Mouse (Mus musculus): ENCODE data around the gene Eml5.
A peak's percentile ranks its signal among the peaks of the same experiment; 100 is the strongest.

Gene Eml5

DNA sequence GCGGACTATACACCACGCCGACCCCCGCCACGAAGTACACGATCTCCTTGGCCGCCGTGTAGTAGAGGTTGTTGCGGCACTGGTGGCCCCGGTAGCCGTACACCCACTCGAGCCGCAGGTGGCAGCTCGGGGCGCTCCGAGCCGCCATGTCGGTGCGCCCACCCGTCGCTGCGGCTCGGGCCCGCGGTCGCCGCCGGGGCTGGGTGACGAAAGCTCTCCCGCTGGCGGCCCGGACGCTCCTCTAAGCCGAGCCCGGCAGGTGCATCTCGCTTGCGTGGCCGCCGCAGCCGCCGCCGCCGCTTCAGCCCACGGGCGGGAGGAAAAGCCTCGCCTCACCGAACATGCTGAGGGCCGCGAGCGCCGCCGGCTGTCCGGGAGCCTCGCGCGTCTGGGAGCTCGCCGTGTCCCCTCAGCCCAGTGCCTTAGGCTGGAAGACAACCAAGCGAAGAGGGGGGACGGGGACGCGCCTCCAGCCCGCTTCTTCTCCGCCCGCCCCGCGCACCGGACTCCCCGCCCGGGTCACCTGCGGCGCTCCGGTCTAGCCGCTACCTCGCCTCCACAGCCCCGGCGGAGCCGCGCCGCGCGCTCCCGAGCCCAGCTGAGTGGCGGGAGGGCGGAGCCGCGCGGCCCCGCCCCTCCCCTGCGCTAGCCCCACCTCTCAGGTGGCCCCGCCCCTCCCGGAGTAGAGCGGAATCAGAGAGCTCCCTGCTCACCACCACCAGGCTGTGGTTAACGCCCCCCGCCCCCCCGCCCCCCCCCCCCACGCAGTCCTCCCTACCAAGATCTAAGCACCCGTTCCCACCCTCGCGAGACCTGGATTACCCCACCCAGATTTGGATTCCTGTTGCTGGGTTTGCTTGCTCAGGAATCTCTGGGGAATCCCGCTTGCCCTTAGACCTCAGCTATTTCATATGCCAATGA lies at the start of gene Eml5:
Gene Eml5 (minus strand): TSS at position 604 of the 921 bp plus-strand sequence.
- peak; percentile 87 for DNase-seq (ENCODE audit: low spot score)

DNA sequence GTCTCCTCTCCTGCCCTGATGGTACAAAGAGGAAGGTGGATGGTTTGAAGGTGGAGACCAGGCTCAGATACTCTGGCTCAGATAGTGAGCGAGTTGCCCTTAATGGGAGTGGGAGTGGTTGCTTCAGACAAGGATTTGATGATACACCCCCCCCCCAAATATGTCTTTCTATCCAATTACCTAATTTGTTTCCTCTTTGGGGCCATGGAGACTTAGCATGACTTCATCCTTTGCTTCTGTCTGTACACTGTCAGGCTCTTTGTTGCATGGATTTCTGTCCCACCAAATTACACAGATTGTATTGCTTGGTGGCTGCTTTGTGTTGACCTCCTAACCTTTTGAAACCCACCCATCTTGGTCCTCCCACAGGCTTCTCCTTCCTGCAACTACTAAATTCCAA lies 31.6 kb upstream of the Eml5 start:
- no peak for DNase-seq (ENCODE audit: low spot score)

DNA sequence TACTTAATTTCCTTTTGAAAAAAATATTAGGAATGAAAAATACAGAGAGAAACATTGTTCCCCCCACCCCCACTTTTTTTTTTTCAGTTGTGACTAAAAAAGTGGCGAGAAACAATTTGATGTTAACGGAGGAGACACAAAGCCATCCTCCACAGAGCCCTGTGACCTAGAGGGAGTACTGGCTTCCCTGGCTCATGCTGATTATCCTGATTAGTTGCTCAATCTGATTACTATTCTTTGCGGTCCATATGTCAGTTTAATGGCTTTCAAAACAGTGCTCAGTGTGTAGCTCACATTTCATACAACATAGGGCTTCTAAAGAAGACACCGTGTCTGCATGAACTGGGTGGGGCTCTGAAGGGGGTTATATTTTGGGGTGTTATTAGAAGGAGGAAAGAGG lies 31.2 kb upstream of the Eml5 start:
- DNase-seq (ENCODE audit: low spot score), result no peak

DNA sequence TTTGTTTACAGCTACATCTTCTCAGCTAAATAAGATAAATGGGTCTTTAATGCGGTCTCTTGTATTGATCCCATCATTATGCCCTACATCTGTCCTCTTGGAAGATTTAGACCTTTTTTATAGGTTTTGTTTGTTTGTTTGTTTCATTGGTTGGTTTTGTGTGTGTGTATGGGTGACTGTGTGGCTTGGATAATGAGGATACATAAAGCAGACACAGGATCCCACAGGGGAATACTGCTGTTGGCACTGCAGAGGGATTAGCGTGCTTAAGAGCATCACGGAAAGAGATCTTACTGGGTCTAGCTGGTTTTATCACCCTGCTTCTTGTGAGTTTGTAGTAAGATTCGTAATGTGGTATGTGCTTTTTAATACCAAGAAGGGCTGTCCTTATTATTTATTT lies 29.9 kb upstream of the Eml5 start:
- no peak for DNase-seq (ENCODE audit: low spot score)

DNA sequence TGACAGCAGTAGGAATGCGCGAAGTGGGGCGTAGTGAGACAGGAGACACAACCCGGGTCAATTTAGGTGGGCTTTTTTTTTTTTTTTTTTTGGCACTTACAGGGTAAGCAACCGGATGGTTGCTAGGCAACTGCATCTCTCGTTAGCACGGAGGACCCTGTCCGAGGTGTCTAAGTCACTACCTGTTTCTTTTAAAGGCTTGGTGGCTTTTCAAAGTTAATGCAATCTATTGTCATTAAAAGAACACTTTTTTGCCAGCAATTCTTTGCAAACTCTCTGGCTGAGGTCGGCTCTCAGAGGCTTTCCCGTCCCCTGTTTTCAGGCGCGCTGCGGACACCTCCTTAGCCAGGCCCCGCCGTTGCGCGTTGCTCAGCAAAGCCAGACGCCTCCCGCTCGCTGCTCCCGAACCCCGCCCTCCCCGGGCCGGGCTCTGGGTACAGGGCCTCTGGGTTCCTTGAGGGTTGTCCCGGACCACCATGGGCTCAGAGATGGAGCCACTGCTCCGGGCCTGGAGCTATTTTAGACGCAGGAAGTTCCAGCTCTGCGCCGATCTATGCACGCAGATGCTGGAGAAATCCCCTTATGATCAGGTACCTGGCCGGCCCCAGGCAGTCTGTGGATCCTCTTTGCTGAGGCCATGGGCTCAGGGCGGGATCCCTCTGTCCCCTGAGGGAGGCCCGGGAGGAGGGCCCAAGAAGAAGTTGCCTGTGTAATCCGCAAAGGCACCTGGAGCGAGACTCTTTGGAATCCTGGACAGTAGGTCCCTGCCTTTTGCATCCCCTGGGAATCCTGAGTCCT lies 19.1 kb upstream of the Eml5 start, which contains the start of gene Ttc8:
Gene Ttc8 (plus strand): TSS at position 381 of the 798 bp plus-strand sequence.
- DNase-seq (ENCODE audit: low spot score), result peak; percentile 93

DNA sequence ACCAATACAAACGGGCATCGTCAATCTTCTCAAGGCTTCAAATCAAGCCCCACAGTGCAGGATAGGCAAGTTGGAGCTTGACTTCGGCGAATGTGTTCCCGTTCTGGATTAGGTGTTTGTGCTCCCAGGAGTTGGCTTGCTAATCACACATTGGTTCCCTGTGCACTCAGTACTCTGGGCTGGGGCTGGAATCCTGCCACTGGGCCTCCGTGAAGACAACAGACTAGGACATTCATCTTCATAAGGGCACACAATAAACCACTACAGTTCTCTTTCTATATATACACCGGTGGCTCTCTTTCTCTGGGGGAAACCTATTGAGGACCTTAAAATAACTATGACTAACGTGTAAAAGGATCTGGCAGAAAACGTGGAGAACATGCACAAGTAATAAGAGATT lies 8.8 kb upstream of the Eml5 start:
- no peak for DNase-seq (ENCODE audit: low spot score)

DNA sequence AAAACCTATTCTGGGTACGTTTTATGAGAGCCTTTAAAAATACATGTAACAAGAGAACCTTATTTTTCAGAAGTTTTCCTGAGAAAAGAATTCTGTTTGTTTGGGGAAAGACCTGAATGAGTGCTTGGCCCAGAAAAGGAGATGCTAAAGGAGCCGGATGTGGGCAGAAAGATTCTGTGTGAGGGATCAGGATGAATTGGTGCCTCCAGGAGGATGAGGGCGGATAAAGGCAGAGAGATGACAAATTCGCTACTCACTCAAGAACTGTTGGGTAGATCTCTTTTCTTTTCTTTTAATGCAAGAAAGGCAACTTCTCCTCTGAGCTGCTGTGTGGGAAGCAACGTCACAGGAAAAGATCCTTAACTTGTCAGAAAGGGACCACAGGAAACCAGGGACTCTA lies 4.2 kb upstream of the Eml5 start:
- DNase-seq (ENCODE audit: low spot score), result no peak

DNA sequence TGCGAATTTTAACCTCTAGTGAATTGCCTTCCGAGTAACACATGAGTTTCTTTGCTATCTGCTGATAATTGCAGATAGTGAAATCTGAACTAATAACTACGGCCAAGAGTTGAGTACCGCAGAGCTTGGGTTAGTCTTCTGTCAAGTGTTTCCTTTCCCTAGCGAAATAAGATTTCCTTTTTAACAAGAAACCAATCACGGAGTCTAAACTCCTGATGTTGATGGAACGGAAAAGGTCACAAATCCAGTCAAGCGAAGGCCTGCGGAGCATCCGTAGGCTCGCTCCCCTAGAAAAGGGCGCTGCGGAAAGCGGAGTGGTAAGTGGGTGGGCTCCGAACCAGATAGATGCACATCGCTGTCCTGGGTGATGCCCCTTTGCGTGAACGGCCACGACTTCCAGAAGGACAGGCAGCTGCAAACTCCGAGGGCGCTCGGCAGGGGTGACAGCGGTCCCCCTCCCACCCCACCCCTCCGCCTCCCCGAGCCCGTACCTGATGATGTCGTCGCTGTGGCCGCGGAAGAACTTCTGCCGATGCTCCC lies 873 bp downstream of the Eml5 start:
- peak; percentile 53 for DNase-seq (ENCODE audit: low spot score)

DNA sequence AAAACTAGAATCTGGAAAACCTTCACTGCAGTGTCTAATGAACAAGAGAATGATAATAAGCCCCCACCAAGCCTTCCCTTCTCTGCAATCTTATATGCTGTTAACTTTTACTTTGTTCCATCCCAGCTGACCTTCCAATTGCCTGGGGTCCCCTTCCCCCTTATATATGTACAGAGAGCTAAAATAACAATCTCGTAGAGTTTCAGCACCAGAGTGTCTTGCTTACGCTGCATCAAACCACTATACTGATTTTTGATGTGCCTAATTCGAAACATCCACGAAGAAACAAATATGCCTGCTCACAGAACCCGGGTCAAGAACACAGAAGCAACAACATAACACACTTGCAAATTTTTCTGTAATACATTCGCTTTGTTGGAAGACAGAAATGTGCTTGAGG lies 1.6 kb downstream of the Eml5 start:
- DNase-seq (ENCODE audit: low spot score), result no peak

DNA sequence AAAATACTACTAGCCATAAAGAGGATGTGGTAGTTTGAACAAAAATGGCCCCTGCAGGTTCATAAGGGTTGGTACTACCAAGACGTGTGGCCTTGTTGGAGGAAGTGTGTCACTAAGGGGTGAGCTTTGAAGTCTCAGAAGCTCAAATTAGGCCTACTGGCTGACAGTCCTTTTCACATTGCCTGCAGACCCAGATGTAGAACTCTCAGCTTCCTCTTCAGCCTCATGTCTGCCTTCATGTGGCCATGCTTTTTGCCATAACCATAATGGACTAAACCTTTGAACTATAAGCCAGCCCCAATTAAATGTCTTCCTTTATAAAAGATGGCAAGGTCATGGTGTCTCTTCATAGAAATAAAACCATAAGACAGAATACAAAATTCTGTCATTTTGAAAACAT lies 4.5 kb downstream of the Eml5 start:
- DNase-seq (ENCODE audit: low spot score), result no peak

DNA sequence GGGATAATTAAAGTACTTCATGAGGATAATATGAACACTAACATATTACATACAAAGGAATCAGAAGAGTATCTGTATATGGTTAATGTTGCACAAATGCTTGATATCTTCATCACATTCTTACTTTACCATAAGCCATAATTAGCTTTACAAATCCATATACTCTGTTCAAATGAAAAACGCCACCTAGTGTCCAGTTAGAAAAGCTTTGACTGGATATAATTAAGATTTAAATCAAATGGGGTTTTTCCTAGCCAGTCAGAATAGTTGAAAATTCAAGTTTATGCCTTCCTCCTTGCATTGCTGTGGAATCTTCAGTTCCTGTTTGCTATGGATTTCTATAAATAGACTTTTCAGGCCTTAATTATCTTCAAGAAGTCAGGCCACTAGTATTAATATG lies 16.8 kb downstream of the Eml5 start:
- peak; percentile 60 for DNase-seq (ENCODE audit: low spot score)

DNA sequence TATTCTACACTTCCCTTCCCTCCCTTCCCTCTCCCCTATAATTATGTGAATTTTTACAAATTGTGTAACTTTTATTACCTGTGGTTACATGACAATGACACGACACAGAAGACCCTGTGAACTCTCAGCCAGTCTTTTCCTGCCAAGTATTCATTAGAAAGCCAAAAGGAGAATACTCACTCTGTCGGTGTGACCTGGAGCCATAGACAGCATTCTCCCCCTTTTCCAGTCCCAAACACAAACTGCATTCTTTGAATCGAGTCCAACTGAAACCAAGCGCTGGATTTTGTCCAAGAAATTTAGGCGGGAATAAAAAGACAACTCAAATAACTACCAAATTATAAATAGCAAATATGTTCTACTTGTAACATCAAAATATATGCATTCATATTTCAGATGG lies 19.5 kb downstream of the Eml5 start:
- DNase-seq (ENCODE audit: low spot score), result no peak

DNA sequence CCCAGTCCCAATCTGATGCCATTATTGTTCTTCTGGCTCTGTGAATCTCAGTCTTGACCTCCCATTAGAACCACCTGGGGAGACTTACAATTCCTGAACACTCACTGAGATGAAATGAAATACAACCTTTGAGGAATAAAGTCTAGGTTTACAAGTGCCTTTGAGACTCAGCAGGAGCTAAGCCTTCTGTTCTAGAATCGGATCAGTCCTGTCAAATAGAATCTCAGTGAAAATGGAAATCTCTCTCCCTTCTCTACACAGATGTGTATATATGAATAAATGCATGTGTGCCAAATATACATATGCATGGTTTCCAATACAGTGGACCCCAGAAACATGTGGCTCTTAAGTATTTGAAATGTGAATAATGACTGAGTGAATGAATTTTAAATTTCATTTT lies 22.6 kb downstream of the Eml5 start:
- DNase-seq (ENCODE audit: low spot score), result no peak

DNA sequence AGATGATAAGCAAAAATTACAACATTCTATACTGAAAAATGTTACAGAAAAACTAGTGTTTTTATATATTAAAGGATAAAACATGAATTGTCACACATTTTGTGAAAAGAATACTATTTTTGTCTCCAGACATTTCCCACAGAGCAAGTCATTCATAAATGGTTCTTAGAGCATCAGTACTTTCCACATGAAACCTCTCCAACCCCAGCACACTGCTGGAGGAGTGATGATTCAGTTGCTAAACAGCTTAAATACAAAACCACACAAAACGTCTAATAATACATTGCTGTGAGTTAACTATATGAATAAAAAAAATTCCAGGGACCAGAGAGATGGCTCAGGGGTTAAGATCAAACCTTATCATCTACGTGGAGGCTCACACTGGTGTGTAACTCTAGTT lies 26.1 kb downstream of the Eml5 start:
- no peak for DNase-seq (ENCODE audit: low spot score)

DNA sequence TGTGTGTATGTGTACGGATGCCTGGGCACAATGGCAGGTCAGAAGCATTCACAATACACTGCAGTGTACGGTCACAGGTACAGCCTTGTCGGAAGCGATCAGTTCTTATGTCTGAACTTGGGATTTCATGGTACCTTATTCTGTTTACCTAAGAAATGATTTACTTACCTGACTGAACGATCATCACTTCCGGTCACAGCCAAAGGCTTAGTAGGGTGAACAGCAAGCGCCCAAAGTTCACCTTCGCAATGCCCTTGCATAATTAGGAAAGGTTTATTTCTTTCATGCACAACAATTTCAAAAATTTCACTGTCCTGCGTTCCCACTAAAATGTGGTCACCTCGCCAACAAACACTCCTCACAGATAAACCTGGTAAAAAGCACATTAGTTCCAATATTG lies 28.4 kb downstream of the Eml5 start:
- DNase-seq (ENCODE audit: low spot score), result no peak

DNA sequence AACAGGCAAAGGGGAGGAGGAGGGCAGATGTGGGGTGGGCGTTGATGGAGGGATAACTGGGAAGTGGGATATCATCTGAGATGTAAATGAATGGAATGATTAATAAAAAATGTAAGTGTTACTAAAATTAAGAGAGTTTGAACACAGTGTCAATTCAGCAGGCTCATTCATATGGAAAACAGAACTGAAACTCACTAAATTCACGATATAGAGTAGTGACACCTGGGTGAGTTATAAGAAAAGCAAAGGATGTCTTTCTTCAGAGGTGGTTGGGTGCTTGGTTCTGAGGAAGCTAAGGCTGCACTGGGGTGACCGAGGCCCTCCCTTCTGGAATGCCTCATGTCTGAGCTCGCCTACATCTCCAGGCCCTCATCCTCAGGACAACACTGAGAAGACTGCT lies 37.8 kb downstream of the Eml5 start:
- DNase-seq (ENCODE audit: low spot score), result no peak

DNA sequence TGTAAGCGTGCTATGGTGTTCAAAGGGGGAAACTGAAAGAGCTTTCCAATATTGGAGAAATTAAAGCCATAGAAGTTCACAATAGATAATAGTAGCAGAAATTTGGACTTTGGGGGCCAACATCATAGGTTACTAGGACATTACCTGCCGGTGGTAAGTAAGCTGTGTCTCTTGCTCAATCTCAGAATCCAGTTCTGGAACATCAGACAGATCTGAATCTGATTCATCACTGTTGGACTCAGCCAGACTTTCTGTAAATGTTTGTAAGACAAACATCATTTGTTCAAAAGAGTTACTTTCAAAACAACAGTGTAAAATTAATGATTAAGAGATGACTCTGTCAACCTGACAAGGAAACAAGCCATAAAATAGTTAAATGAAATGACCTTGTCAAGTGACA lies 41.0 kb downstream of the Eml5 start:
- DNase-seq (ENCODE audit: low spot score), result no peak

DNA sequence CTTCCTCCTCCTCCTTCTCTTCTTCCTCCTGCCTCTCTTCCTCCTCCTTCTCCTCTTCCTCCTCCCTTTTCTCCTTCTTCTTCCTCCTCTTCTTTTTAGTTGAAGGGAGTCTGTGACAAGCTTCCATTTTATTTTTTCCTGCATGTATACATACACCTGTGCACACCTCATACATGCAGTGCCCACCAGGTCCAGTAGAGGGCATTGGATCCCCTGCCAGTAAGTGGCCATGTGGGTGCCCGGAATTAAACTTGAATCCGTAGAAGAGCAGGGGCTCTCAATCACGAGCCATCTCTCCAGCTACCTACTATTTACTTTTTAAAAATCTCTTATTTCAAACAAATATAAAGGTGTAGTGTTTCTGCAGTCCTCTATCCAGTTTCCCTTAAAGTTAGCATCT lies 50.5 kb downstream of the Eml5 start:
- peak; percentile 68 for DNase-seq (ENCODE audit: low spot score)

DNA sequence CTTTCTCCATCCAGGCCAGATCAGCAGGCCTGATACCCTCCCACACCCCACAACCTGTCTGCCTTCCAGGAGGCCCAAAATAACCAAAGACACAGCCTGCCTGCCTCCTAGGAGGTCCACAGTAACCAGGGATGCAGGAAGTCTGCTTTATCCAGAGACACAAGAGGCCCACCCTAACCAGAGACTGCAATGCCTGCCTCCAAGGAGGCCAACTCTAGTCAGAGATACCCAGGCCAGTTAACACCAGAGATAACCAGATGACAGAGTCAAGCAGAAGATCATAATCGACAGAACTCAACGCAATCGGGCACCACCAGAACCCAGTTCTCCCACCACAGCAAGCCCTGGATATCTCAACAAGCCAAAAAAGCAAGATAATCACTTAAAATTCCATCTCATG lies 56.5 kb downstream of the Eml5 start:
- DNase-seq (ENCODE audit: low spot score), result no peak

DNA sequence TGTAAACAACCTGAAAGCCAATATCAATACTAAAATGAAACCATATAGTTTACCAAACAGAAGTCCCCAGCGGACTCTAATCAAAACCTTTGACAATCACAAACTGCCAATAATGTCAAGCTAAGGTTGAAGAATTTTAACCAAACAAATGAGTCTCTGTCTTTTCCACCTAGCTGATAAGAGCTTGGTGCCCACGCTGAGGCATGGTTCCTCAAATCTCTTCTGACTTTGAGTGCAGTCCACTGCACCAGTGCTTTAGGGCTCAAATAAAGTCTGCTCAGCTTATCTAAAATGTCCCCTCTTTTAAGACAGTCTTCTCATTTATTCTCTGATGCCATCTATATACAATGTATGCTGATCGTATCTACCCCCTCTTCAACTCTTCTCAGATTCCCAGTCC lies 61.1 kb downstream of the Eml5 start:
- DNase-seq (ENCODE audit: low spot score), result no peak

DNA sequence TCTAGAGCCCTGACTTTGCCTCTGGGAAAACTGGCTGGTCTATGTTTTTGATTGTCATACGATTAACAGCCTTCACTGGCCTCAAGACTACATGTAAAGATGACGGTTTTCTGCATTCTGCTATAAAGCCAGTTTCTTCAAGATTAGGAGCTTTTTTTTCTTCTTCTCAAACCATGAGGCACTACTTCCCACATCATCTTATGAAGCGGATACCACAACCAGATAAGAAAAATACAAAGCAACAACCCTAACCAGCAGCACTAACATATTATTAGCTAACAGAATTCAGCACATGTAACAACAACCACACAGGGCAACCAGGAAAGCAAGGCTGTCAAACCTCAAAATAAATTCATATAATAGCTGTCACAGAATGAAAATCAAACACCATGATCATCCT lies 63.3 kb downstream of the Eml5 start:
- no peak for DNase-seq (ENCODE audit: low spot score)

DNA sequence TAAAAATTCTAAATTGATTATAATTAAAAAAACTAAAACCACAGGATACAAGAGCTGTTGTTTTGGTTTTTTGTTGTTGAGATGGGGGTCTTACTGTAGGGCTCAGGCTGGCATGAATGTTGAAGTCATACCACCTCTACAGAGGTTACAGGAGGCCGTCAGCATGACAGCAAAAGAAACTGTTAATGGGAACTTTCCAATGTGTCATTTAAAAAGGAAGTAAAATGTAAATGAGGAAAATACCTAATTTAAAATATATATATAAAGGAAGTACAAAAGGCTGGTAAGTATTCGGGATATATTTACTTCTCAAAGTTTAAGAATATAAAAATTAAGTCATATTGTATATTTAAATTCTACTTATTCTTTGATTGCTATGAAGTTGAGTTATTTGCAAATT lies 65.8 kb downstream of the Eml5 start:
- no peak for DNase-seq (ENCODE audit: low spot score)

DNA sequence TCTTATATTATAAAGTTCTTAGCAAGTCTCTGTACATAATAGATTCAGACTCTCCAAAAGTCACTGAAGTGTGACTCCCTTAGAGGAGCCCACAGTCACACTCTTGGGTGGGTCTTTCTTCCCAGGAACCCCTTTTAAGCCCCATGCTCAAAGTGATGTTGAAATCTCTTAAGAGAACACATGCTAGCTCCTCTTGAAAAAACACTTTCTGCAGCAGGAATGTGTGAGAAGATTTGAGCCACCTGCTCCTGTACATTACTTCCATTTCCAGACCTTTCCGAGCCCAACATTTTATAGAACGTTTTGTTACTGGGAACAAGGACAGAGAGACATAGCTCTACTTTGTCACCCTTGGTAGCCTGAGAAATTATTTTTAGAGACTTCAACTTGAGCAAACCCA lies 66.4 kb downstream of the Eml5 start:
- no peak for DNase-seq (ENCODE audit: low spot score)
